Mouse (Mus musculus) left cerebral cortex, postnatal 25 days (tissue): ENCODE data around the gene B4galnt2. TPM values are rescaled to one million over a fixed set of nuclear protein-coding genes. Genes with fewer than 3 reads are reported as not detected.

ENCODE experiments used
- DNase-seq, 2 experiments: peaks; one replicate each; pipeline ENCODE4 v3.0.0; 2022; ENCODE audit warnings: low spot score in 2 of 2, mixed read lengths in 1 of 2
- intact Hi-C: fragments of 180-260 bp; cut with DNase I; formaldehyde crosslinking; loops from one replicate; pipeline ENCODE4 v1.15.1; 2025
- total RNA-seq, 2 experiments: library from RNA; stranded (reverse); gene quantifications; 2 replicates each; pipeline ENCODE4 v1.2.3; 2021

The B4galnt2 gene
- total RNA-seq, 2 experiments from 2014 or later: not detected

DNA sequence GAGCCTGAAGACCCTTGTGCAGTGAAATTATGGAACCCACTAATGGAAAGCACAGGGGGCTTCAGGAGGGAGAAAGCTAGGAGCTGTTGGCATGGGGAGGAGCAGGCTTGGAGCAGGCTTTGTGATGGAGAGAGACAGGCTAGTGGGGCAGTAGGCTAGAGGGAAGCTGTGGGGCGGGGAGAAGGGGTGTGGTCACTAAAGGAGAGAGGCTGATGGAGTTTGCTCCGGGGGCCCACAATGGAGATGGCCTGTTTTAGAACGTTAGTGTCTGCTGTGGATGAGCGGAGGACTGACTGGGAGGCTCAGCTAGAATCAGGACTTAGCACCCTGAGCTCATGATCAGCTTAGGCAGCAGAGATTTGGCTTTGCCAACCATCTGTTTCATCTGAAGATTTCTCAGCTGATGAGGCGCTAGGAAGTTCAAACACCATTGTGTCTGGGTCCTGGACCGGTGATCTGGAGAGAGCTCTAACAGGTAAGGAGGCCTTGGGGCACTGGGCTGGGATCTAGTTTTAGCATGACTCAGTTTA lies 71.2 kb downstream of the B4galnt2 start:
- intact Hi-C loops: no loop called here
- no peak for DNase-seq

DNA sequence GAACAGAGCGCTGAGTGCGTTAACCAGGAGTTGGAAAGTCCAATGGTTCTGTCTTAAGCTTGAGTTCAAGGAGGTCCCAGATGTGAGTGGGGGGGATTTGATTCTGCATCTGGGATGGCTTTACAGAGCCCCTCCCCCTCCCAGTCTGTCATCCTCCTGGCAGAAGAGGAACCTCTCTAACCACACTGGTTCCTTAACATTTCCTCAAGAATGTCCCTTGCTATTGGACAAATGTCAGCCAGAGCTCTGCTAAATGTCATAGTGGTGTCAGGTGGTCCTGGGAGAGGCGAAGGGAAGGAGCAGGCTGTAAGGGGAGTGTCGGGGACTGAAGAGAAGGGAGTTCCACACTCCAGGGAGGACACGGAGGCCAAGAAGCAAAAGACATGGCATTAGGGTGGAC lies 71.7 kb downstream of the B4galnt2 start:
- no peak for DNase-seq
- intact Hi-C loops: no loop called here

- DNase-seq: peak in 1 of 2 experiments; percentile 49
- intact Hi-C loops: no loop called here
Measured at GRCm38 (mm10) chr11:95842074-95842681, 72.5 kb downstream of the B4galnt2 start, which contains the start of gene Abi3. Gene Abi3, minus strand, starts transcription at chr11:95842476.

DNA sequence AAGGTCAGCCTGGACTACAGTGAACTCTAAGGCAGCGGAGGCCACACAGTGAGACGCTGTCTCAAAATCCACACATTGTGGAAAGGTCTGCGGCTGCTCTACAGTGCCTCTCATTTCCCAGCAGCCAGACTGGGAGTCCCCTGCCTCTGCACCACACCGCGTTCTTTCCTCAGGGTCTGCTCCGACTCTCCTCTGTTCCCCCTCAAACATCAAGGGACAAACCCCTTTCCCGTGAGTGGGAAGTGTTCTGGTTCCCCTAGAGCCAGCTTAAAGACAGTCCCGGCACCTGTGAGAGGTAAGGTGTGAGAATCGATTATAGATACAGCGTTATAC lies 73.2 kb downstream of the B4galnt2 start:
- intact Hi-C loops: no loop called here
- DNase-seq: no peak

DNA sequence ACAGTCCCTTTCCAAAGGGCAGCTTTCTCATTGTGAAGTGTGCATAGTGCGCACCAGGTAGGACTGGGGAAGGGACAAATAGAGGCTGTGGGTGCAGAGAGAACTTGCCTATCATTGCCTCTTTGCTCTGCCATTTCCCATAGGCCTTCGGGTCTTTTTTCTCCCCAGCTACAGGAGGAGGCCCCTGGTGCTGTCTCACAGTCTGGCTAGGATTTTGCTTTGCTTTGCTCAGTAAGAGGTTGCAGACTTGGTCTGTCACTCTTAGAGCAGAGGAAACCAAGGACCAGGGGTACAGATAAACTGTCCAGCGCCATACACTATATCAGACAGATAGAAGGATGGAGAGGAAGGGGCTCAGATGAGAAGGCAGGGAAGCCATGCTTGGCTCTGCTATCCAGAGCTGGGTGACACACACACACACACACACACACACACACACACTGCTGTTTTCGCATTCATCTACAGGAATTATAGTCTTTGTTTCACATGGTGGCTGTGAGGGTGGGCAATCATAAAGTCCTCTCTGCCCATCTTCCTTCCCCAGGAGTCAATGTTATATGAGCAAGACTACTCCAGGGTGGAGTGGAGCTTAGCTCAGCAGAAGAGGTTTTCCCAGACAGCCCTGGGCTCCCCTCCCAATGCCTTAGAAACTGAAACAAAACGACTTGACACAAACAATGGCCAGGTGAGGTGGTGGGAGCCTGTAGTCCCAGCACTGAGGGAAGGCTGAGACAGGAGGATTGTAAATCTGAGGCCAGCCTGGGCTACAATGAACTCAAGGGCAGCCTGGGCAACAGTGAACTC lies 73.8 kb downstream of the B4galnt2 start:
- DNase-seq: no peak
- intact Hi-C loops: no loop called here

DNA sequence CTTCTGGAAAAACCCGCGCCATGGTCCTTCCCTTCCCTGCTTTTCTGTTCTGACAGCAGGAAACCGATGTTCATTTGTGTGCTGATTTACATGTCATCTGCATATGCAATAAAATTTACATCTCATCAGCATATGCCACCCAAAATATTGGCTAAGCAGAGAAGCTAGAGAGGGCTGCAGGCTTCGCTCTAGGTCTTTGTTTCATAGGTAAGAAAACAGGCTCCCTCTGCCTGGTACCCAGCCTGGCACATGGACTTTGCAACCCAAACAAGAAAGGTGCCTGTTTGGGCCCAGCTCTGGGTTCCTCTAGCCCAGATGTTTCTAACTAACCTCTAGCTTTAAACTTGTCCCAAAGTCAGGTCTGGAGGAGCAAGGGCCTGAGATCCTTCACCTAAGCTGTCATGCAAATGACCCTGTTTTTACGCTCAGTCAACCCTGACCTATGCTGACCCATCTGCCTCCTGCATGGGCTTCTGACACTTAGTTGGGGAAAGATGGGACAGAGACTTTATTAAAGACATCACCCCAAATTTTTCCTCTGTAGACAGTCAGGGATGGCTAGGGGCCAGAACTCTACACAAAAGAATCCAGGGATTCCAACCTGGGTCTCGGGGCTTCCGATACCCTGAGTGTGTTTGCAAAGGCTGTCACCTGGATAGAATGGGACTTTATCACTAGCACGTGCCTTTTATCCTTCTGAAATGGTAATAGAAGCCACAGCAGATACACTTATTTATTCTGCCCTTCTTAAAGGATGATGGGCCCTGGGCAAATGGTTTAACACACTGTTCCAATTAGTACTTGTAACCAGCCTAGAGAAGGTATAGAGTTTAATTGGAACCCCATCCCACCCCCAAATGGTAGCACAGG lies 75.5 kb downstream of the B4galnt2 start:
- DNase-seq: no peak
- intact Hi-C loops: no loop called here

DNA sequence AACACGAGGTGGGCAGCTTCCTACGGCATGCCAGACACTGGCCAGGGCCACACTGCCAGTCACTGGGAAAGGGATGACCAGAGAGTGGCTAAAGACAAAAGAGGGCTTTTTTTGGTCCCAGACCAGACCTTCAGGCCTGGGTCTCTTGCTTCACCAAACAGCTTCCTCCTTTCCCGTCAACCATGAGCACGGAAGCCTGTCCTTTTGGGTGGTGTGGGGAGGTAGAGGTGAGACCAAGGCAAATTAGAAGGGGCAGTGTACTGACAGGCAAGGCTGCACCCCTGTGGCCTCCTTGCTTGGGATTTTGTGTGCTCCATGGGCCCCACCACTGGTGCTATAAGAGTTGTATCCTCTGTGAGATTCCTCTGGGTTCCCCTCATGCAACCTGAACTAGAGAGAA lies 76.1 kb downstream of the B4galnt2 start:
- DNase-seq: no peak
- intact Hi-C loops: no loop called here

DNA sequence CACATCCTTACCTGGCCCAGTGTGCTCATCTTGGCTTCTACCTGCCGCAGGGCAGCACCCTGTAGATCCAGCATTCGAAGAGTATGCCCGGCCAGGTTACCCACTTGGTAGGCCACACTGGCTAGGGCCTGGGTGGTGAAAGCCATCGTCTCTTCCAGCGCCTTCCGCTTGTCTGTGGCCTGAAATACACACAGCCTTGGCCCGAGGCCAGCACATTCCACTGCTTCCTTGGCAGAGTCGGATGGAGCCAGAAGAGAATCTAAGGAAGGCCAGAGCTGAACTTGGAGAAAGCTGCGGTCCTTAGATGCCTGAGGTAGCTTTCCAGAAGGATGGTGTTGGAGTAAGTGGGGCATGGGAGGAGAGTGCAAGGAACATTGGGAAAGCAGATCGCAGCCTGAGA lies 77.6 kb downstream of the B4galnt2 start, which contains the start of gene Gngt2:
Gene Gngt2, plus strand, starts transcription at position 158 of the 400 bp plus-strand sequence.
- intact Hi-C loops: no loop called here
- DNase-seq: no peak

- no peak for DNase-seq
- intact Hi-C loops: no loop called here
Measured at GRCm38 (mm10) chr11:95836433-95836832, 78.3 kb downstream of the B4galnt2 start.

- intact Hi-C loops: no loop called here
- DNase-seq: no peak
Measured at GRCm38 (mm10) chr11:95835832-95836231, 78.9 kb downstream of the B4galnt2 start.

DNA sequence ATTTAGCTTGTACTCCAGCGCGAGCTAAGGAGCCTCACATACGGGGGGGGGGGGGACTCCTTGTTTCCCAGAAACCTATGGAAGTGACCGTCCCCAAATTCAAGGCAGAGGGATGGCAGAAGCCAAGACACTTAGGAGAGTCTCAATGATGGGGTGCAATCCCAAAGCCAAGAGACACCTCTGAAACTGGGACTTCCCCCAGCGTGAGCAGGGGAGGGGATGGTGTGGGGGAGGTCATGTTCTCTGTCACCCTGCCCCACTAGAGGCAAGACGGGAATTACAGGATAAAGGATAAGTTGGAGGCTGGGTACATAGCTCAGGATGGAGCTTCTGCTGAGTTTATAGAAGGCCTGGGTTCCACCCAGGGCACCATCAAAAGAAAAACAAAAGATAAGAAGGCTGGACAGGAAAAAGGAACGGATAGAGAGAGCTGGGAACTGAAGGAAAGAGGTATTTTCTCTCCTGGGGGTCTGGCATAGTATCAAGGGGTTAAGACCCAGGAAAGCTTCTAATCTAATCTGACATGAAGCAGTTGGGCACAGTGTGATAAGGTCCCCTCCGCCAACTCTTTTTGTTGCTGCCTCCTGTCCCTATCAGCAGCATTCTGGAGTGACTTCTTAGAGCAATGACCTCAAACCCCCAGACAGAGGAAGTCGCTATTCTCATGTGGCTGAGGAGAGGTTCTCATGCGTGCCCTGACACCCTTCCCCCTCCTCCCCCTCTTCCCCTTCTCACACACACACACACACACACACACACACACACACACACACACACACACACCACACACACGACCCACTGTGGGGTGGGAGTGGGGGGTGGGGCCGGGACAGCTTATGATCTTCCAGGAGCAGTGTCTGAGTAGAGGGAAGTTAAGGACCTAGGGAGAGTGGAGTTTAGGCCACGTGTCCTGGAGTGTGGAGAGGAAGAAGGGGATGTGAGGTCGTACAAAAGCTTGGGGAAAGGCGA lies 79.7 kb downstream of the B4galnt2 start:
- DNase-seq: no peak
- intact Hi-C loops: no loop called here

DNA sequence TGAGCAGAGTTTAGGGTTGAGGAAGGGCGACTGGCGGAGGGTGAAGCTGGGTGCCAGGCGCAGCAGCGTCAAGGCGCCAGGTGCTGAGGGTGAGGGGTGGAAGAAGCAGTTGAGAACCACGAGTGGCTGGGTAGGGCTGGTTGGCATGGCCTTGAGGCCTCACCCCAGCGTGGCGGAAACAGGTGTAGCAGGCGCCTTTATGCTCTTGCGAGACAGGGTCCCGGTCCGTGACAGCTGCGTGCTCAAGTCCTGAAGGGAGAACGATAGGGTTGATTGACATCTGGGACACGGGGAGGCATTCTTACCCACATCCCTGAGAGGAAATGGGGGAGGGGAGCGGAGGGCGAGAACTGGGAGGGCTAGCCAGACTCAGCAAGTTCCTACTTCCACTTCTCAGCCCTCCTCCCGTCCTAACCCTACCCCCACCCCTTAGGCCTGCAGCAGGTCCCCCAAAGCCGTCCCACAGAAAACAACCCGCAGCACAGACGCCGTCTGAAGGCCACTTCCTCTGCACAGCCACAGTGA lies 80.5 kb downstream of the B4galnt2 start:
- intact Hi-C loops: no loop called here
- peak in 1 of 2 experiments; percentile 66 for DNase-seq

- no peak for DNase-seq
- intact Hi-C loops: no loop called here
Measured at GRCm38 (mm10) chr11:95833631-95834142, 81.0 kb downstream of the B4galnt2 start.

DNA sequence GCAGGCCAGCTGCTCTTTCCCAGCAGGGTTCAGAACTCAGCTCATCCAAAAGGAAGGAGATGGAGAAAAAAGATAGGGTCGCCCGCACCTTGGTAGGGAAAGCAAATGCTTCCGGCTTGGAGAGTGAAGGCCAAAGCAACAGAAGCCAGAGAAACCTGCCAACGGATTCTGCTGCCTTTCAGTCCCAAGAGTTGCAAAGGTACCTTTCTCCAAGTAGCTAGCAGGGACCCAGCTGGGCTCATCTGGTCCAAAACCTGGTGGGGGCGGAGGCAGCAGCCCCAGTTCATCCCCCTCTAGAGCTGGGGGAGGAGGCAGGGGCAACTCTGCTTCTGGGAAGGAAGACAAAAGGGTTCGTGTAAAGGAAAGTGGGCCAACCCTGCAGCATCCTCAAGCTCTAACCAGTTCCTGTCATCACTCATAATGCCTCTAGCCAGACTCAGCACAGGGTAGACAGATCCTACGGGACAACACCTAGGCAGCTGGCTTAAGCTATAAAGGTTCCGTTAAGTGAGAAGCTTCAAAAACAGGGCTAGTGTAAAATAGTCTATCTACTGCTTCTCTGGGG lies 81.6 kb downstream of the B4galnt2 start:
- intact Hi-C loops: no loop called here
- no peak for DNase-seq

DNA sequence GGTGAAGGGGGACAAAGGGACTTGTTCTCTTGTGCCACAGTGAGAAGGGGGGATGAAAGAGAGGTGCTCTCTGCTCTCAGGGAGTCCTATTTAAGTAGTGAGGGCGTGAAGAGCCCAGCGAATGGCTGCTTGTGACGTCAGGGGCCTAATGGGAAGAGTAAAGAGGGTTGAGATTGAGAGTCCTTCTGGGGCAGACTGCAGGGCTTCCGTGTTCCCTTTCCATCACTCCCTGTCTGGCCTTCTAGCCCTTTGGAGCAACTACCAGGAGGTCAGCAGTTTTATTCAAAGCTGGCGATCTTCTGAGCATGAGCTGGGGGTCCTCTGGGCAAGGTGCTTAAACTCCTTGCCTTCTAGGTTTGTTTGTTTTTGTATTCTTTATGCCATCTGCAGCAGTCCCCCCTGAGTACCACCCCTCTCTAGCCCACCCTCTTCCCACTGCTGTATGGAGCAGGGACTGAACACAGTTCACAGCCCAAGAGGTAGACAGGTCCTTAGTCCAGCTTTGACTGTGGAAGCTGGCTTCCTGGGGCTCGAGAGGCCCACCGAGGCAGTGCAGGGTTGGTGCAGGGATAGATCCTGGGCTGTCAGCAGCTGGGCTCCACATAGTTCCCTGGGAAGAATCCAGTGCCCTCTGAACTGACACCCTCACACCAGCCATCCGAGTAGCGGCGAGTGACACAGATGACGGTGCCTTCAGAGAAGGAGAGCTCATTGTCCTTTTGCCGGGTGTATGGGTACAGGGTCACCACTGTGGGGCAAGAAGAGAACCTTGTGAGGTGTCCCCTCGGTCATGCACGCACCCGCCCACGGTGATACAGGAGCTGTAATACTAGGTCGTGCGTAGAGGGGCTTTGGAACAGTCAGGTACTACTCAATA lies 82.3 kb downstream of the B4galnt2 start:
- intact Hi-C loops: no loop called here
- DNase-seq: no peak

DNA sequence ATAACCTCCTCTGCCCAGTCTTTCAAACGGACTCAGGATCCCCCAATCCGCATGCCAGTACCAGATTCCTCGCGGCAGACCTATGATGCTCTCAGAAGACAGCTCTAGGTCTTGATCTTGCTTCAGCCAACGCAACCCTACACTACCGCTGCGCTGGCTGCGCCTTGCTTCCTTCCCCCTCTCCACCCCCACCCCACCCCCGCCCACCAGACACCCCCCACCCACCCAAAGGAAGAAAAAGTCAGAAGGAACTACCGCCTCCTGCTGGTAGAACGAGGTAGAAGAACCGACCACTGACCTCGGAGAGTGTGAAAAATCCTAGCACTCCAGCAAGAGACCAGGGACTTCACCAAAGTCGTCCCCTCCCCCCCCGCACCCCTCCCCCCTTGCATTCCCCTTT lies 83.0 kb downstream of the B4galnt2 start:
- intact Hi-C loops: no loop called here
- DNase-seq: no peak

DNA sequence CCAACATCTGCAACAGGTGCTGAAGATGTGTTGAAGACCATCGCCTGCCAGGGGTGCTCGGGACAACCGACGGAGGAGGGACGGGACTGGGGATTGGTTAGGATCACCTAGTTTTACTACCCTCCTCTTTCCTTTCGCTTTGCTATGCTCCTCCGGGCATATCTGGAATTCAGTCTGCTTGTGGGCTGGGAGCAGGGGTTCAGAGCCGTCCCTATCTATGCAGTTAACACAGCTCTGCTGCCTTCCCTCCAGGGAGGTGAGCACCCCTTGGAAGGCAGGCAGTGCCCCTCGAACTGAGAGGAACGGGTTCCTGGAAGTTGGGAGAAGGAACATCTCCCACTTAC lies 83.4 kb downstream of the B4galnt2 start:
- DNase-seq: no peak
- intact Hi-C loops: no loop called here
